Mouse (Mus musculus) R1 (cell line): ENCODE measurements around the gene Mief2.
A peak's percentile ranks its signal among the peaks of the same experiment; 100 is the strongest.

Experiments used
- DNase-seq: peaks from one replicate; pipeline ENCODE4 v3.0.0-alpha.2; 2018; ENCODE audit warnings: low read depth, low spot score

Mief2 gene

GRCm38 (mm10) chr11:60776829-60777740 is 48.9 kb downstream of the Mief2 start, which contains the start of the genes Top3a and Smcr8:
Top3a (minus strand) TSS chr11:60777365.
Smcr8 (plus strand) TSS chr11:60777524.
- DNase-seq = peak; percentile 100

GRCm38 (mm10) chr11:60777801-60778370 is 49.7 kb downstream of the Mief2 start:
- DNase-seq = no peak

- no peak for DNase-seq
Measured at GRCm38 (mm10) chr11:60779673-60780189, 51.5 kb downstream of the Mief2 start.
